Mouse (Mus musculus) C2C12 (cell line): ENCODE results near the gene Plcg2. TPM values are rescaled to one million over a fixed set of nuclear protein-coding genes. Genes with fewer than 3 reads are reported as not detected.

Experiments used
- H3K27me3 ChIP-seq: one replicate; pipeline ENCODE4 v1.6.1; 2011; ENCODE audit not compliant: control insufficient read depth, insufficient read depth, insufficient read length
- H3K36me3 ChIP-seq: one replicate; pipeline ENCODE4 v1.6.1; 2011; ENCODE audit not compliant: control insufficient read depth, insufficient read depth
- H3K4me3 ChIP-seq: one replicate; pipeline ENCODE4 v1.5.1; 2011; ENCODE audit warnings: mild to moderate bottlenecking, control low read depth; ENCODE audit not compliant: poor library complexity, insufficient read depth, severe bottlenecking
- H3K79me2 ChIP-seq: one replicate; pipeline ENCODE4 v1.6.1; 2011; ENCODE audit not compliant: control insufficient read depth, insufficient read depth
- H3K79me3 ChIP-seq: one replicate; pipeline ENCODE4 v1.6.1; 2011; ENCODE audit warnings: low read depth, control low read depth
- H3ac ChIP-seq: one replicate; pipeline ENCODE3; 2011; ENCODE audit warnings: low read depth; ENCODE audit not compliant: control insufficient read depth, insufficient read length
- CEBPB ChIP-seq: IDR thresholded peaks from one replicate; pipeline ENCODE4 v1.6.1; 2011; ENCODE audit warnings: low read depth, mild to moderate bottlenecking, control low read depth, moderate library complexity
- CTCF ChIP-seq: IDR thresholded peaks from one replicate; pipeline ENCODE4 v1.5.1; 2011; ENCODE audit not compliant: control insufficient read depth, insufficient read depth, insufficient read length
- FOSL1 ChIP-seq: IDR thresholded peaks from one replicate; pipeline ENCODE4 v1.8.0; 2011; ENCODE audit warnings: mild to moderate bottlenecking, low read length; ENCODE audit not compliant: poor library complexity, insufficient read depth, severe bottlenecking
- MAX ChIP-seq: IDR thresholded peaks from one replicate; pipeline ENCODE4 v1.6.1; 2011; ENCODE audit warnings: mild to moderate bottlenecking, control low read depth
- MYOD1 ChIP-seq: IDR thresholded peaks from one replicate; pipeline ENCODE4 v1.6.1; 2011; ENCODE audit warnings: low read depth; ENCODE audit not compliant: control insufficient read depth, insufficient read length
- MYOG ChIP-seq: IDR thresholded peaks from one replicate; pipeline ENCODE4 v1.6.1; 2011; ENCODE audit not compliant: control insufficient read depth, insufficient read length; ENCODE audit errors: extremely low read depth
- USF1 ChIP-seq: IDR thresholded peaks from one replicate; pipeline ENCODE4 v1.6.1; 2011; ENCODE audit warnings: low read depth, mild to moderate bottlenecking, control low read depth, moderate library complexity
- polyA plus RNA-seq: library from polyadenylated mRNA; unstranded; fragments of >200 nt; fragmentation: generic; extraction: Trizol; gene quantifications from one replicate; pipeline ENCODE4 v1.2.1, GENCODE M21; 2012; ENCODE audit warnings: missing spikeins

The Plcg2 gene
- polyA plus RNA-seq, 1 experiment, result 0.05 TPM

DNA sequence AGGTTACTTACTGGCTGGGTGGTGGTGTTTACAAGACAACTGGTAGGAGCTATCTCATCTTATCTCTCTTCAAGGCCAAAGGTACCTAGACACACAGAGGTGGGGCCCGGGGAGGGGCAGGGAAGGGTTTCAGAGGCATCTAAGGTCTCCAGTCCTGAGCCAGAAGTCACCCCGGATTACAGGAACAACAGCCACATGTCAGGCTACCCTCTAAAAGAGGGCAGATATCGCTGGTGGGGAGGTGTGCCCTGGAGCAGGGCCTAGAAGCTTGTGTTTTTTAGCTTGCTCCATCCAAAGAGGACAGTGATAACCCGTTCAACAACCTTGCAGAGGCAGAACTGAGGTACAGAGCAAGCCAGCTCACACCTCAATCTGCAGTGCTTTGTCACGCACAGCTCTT is 148.3 kb downstream of the Plcg2 start:
- no peak overlapping the region for H3ac ChIP-seq
- H3K27me3 ChIP-seq, result no peaks in the 10 kb centered on the region
- H3K36me3 ChIP-seq, result no peaks in the 10 kb centered on the region
- H3K4me3 ChIP-seq, result no peak overlapping the region
- TF ChIP-seq FOSL1, result no peak
- no peak for TF ChIP-seq MYOG
- no peak for TF ChIP-seq MAX
- TF ChIP-seq CTCF, result no peak
- TF ChIP-seq CEBPB, result no peak
- TF ChIP-seq MYOD1, result no peak
- no peak for TF ChIP-seq USF1
- H3K79me2 ChIP-seq, result no peaks in the 10 kb centered on the region
- no peaks in the 10 kb centered on the region for H3K79me3 ChIP-seq

DNA sequence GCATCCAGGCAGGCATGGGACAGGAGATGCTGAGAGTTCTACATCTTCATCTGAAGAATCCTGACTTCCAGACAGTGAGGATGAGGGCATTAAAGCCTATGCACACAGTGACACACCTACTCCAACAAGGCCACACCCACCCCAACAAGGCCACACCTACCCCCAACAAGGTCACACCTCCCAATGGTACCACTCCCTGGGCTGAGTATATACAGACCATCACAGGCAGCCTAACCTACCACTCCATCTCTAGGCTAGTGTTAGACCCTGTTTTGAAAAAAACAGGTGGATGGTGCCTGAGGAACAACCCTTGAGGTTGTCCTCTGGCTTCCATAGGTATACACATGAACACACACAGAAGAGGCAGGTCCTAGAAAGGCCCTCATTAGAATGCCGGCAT is 154.2 kb downstream of the Plcg2 start:
- no peaks in the 10 kb centered on the region for H3K79me3 ChIP-seq
- H3K4me3 ChIP-seq, result no peak overlapping the region
- no peaks in the 10 kb centered on the region for H3K27me3 ChIP-seq
- H3K36me3 ChIP-seq, result no peaks in the 10 kb centered on the region
- TF ChIP-seq MYOD1, result no peak
- no peak for TF ChIP-seq CEBPB
- TF ChIP-seq USF1, result no peak
- TF ChIP-seq FOSL1, result no peak
- TF ChIP-seq MAX, result no peak
- TF ChIP-seq CTCF, result no peak
- no peak for TF ChIP-seq MYOG
- no peaks in the 10 kb centered on the region for H3K79me2 ChIP-seq
- no peak overlapping the region for H3ac ChIP-seq

DNA sequence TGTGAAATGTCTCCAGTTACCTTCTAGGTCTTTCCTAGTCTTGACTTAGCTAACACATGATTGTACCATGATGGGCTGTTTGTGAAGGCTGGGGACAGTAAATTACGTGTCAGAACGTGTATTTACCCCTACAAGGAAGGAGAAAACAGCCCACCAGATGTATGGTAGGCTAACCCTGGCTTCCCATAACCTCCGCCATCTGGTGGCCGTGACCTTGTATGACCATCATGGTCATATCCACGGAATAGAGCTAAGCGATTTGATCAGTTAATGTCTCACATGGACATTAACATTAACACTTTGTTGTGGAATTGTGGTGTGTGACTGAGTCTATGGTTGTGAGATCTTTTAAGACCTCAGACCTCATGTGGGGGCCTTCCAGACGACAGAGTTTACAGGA is 160.9 kb downstream of the Plcg2 start:
- Histone ChIP-seq H3ac (no peak overlapping the region), H3K27me3 (no peaks in the 10 kb centered on the region), H3K79me2 (no peaks in the 10 kb centered on the region), H3K4me3 (no peak overlapping the region), H3K79me3 (no peaks in the 10 kb centered on the region), H3K36me3 (no peaks in the 10 kb centered on the region)
- TF ChIP-seq USF1, result no peak
- no peak for TF ChIP-seq MYOD1
- no peak for TF ChIP-seq MYOG
- TF ChIP-seq CEBPB, result no peak
- no peak for TF ChIP-seq CTCF
- TF ChIP-seq FOSL1, result no peak
- no peak for TF ChIP-seq MAX

DNA sequence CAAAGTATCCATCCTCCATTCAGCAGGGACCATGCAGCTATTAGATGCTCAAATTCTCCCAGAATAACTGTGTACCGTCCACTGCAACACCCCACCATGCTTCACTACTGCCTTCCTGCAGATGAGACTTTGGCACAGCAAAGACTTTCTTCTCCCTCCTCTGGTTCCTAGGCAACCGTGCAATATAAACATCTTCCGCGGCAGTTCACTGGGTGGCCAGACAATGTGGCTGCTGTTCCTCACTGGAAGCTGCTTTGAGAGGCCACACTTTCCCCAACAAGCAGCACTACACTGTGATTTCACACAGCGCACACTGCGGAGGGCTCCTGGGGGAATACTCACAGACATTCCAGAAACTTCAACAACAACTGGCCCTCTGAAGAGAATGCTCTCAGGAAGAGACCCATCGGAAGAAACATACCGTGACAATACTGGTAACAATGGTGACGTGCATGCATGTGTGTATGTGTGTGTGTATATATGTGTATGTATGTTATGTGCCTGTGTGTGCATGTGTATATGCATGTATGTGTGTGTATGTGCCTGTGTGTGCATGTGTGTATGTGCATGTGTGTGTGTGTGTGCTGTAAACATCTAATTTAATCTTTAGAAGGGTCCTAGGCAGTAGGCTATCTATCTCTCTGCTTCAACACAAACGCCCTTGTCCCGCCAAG is 162.4 kb downstream of the Plcg2 start:
- TF ChIP-seq MYOG, result no peak
- no peak for TF ChIP-seq FOSL1
- TF ChIP-seq CTCF, result no peak
- TF ChIP-seq USF1, result no peak
- no peak for TF ChIP-seq CEBPB
- TF ChIP-seq MYOD1, result no peak
- no peak for TF ChIP-seq MAX
- no peaks in the 10 kb centered on the region for H3K79me3 ChIP-seq
- H3K27me3 ChIP-seq, result no peaks in the 10 kb centered on the region
- no peak overlapping the region for H3K4me3 ChIP-seq
- H3K36me3 ChIP-seq, result no peaks in the 10 kb centered on the region
- H3K79me2 ChIP-seq, result no peaks in the 10 kb centered on the region
- H3ac ChIP-seq, result no peak overlapping the region

DNA sequence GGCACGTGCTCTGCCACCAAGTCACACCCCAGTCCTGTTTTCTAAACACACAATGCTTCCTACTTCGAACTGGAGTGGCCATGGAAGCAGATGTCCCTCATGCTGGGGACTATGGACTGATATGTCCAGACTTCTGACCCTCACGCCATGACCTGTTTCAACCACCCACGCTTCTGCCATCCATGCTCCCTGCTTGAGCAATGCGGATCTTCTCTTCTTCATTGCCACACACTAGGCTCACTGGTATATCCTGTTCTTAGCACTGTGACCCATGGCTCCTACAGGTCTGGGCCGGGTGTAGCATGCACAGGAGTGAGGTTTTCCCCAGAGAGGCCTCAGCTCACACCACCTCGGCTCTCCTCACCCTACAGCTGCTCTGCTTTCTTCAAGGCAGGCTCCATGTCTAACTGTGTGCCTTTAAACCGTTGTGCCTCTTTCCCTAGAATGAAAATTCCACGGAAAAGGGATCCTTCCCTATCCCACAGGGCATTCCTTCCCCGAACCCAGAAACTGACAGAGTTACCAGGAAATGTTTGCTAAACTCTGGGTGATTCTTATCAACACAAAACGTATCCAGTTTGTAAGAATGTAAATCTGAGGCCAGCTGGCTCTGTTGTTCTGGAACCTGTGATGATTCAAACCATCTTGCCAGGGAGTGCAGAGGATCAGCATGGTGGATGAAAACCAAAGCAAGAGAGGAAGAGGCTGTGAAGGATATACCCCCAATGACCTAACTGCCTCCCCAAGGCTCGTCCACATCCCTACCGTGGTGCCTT is 169.4 kb downstream of the Plcg2 start:
- H3K27me3 ChIP-seq, result no peaks in the 10 kb centered on the region
- H3K79me2 ChIP-seq, result no peaks in the 10 kb centered on the region
- TF ChIP-seq CEBPB, result no peak
- no peak for TF ChIP-seq MYOD1
- no peak for TF ChIP-seq MAX
- TF ChIP-seq USF1, result no peak
- no peak for TF ChIP-seq MYOG
- TF ChIP-seq CTCF, result no peak
- TF ChIP-seq FOSL1, result no peak
- H3ac ChIP-seq, result no peak overlapping the region
- no peak overlapping the region for H3K4me3 ChIP-seq
- H3K79me3 ChIP-seq, result no peaks in the 10 kb centered on the region
- no peaks in the 10 kb centered on the region for H3K36me3 ChIP-seq
